Mouse (Mus musculus): ENCODE measurements around the gene Tmsb4x. TPM values are rescaled to one million over a fixed set of nuclear protein-coding genes. Genes with fewer than 3 reads are reported as not detected.

Tmsb4x gene
- polyA plus RNA-seq, 1 experiment from 2014 or later, result 3,404 TPM

DNA sequence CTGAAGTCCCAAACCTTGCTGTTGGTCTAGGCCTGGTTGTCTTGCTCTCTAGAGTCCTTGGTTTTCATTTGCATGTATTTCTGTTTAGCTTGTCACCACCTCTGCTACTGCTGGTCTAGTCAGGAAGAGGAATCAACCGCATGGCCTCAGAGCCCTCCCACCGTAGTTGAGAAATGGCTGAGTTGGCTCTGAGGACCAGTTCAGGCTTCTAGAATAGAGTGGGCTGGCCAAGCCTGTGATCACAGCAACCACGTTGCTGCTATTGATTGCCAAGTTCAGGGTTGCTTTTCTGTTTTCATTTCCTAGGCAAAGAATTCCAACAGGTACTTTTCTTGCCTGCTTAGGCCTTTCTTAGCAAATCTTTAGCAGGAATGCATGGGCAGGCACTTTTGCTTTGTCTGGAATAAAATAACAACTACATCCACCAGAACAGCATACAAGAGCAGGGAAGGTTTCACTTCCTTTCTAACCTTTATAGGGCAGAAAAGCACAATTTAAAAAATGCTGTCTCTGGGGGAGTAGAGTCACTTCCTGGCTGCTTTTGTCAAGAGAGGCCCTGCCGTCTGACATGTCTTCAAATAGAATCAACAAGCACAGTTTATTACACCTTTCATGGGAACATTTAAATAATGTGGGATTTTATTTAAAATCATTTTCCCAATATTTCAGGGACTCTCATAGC is 29.0 kb downstream of the Tmsb4x start:
- ATAC-seq (ENCODE audit: insufficient number of reproducible peaks, low FRiP score), result no peak

GRCm38 (mm10) chrX:167179549-167179948 is 29.6 kb downstream of the Tmsb4x start:
- ATAC-seq (ENCODE audit: insufficient number of reproducible peaks, low FRiP score), result peak; percentile 64
- Histone ChIP-seq H3K4me1 (replicated peaks) (no peaks in the 10 kb centered on the region), H3K9ac (no peak overlapping the region), H3K4me2 (no peak overlapping the region), H3K27ac (ENCODE audit: poor library complexity, severe bottlenecking) (peak overlapping the region; percentile 86), H3K4me3 (no peak overlapping the region), H3K27me3 (replicated peaks) (no peaks in the 10 kb centered on the region), H3K9me3 (replicated peaks) (no peaks in the 10 kb centered on the region), H3K36me3 (no peaks in the 10 kb centered on the region)
- 59% methylated on average over 3 of the region's 3 CpGs for WGBS

More for the DNA sequence above, 29.0 kb downstream of the Tmsb4x start:
- Histone ChIP-seq H3K27me3 (replicated peaks) (no peaks in the 10 kb centered on the region), H3K4me2 (no peak overlapping the region), H3K4me3 (no peak overlapping the region), H3K36me3 (no peaks in the 10 kb centered on the region), H3K9me3 (replicated peaks) (no peaks in the 10 kb centered on the region), H3K9ac (no peak overlapping the region), H3K4me1 (replicated peaks) (no peaks in the 10 kb centered on the region), H3K27ac (ENCODE audit: poor library complexity, severe bottlenecking) (peak overlapping the region; percentile 86)
- 40% methylated on average over 4 of the region's 4 CpGs for WGBS

DNA sequence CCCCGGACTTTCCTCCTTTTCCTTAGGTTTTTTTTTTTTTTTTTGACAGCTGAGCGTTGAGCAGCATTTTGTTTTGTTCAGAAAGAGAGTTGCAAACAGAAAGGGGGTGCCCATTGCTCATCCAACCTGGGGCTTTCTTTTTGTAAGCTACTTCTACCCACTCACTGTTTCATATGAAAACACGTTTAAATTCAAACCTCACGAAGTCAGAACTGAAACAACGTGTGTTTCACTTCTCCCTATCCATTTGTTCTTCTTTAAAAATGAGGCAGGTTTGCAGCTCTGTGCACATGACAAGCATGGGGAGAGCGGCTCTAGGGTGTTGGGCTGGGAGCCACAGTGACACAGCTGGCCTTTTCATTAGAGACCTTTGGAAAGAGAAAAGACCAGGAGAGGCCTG is 33.8 kb downstream of the Tmsb4x start:
- H3K4me3 ChIP-seq, result no peak overlapping the region
- H3K36me3 ChIP-seq, result no peaks in the 10 kb centered on the region
- ATAC-seq (ENCODE audit: insufficient number of reproducible peaks, low FRiP score), result no peak
- no peak overlapping the region for H3K9ac ChIP-seq
- H3K4me2 ChIP-seq, result no peak overlapping the region
- WGBS, result 79% methylated on average over 6 of the region's 6 CpGs
- H3K27me3 ChIP-seq (replicated peaks), result no peaks in the 10 kb centered on the region
- no peaks in the 10 kb centered on the region for H3K9me3 ChIP-seq (replicated peaks)
- H3K4me1 ChIP-seq (replicated peaks), result peaks cover 9% of the 10 kb centered on the region
- H3K27ac ChIP-seq (ENCODE audit: poor library complexity, severe bottlenecking), result no peak overlapping the region

DNA sequence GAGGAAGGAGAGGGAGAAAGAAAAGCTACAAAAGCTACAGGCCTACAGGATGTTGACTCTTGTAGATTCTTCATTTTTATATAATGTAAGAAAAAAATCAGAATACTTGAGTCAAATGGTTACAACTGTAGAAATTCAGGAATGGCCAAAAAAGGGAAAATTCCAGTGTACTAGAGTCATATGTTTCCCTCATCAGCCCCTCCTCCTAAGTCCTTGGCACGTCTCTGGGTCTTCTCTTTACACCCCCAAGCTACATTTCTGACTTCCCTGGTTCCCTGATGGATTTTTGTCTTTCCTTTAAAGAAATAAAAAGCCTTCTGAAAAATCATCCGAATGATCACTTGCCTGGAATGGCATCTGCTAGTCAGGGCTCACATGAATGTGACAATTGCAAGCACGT is 34.8 kb downstream of the Tmsb4x start:
- Histone ChIP-seq H3K4me1 (replicated peaks) (peaks cover 9% of the 10 kb centered on the region), H3K9ac (no peak overlapping the region), H3K4me3 (no peak overlapping the region), H3K27me3 (replicated peaks) (no peaks in the 10 kb centered on the region), H3K27ac (ENCODE audit: poor library complexity, severe bottlenecking) (no peak overlapping the region), H3K36me3 (no peaks in the 10 kb centered on the region), H3K4me2 (no peak overlapping the region), H3K9me3 (replicated peaks) (no peaks in the 10 kb centered on the region)
- ATAC-seq (ENCODE audit: insufficient number of reproducible peaks, low FRiP score), result no peak
- WGBS, result 70% methylated on average over 3 of the region's 3 CpGs

DNA sequence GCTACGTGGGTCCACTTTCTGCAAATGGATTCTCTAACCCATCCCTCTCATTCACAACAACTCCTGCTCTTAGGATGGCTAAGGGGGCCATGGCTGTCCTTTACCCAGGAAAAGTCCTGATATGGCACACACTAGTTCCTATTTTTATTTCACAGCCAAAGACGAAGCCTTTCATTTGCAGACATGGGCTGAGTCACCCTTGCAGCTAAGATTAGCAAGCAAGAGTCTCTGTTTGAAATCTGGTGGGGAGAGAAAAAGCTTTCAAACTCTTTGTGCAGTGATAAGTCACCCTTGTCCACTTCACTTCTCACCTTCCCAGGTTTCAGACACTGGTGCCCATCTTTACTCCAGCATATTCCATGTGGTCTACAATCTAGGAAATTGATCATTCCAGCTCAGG is 36.9 kb downstream of the Tmsb4x start:
- Histone ChIP-seq H3K9ac (no peak overlapping the region), H3K4me3 (no peak overlapping the region), H3K4me1 (replicated peaks) (peaks cover 9% of the 10 kb centered on the region), H3K36me3 (no peaks in the 10 kb centered on the region), H3K4me2 (no peak overlapping the region), H3K27ac (ENCODE audit: poor library complexity, severe bottlenecking) (peak overlapping the region; percentile 74), H3K9me3 (replicated peaks) (no peaks in the 10 kb centered on the region), H3K27me3 (replicated peaks) (no peaks in the 10 kb centered on the region)
- WGBS, result 20% methylated on average over 2 of the region's 2 CpGs
- no peak for ATAC-seq (ENCODE audit: insufficient number of reproducible peaks, low FRiP score)

- Histone ChIP-seq H3K9ac (no peak overlapping the region), H3K27me3 (replicated peaks) (no peaks in the 10 kb centered on the region), H3K27ac (ENCODE audit: poor library complexity, severe bottlenecking) (no peak overlapping the region), H3K9me3 (replicated peaks) (no peaks in the 10 kb centered on the region), H3K4me3 (no peak overlapping the region), H3K4me2 (no peak overlapping the region), H3K4me1 (replicated peaks) (peaks cover 11% of the 10 kb centered on the region), H3K36me3 (no peaks in the 10 kb centered on the region)
- WGBS, result 50% methylated on average over 2 of the region's 2 CpGs
- ATAC-seq (ENCODE audit: insufficient number of reproducible peaks, low FRiP score), result no peak
Observed at GRCm38 (mm10) chrX:167171281-167171680, 37.8 kb downstream of the Tmsb4x start.

DNA sequence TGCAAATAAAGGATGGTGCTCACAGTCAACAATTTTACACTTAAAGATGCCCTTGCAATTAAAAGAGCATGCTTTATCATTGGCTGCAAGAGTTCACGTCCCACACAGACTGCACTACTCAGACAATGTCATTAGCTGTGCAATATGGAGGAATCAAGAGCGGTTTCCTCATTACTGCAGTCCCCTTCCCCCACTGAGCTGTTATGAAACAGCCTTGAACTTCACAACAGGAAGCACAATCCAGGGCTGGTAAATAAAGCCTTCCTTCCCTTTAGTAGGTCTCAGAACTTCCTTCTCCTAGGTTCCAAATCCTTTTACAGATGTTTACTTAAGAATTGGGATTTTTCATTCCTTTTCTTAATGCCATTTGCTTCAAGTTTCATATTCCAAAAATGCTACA is 41.8 kb downstream of the Tmsb4x start:
- H3K27me3 ChIP-seq (replicated peaks), result no peaks in the 10 kb centered on the region
- H3K4me1 ChIP-seq (replicated peaks), result peaks cover 11% of the 10 kb centered on the region
- H3K4me2 ChIP-seq, result no peak overlapping the region
- H3K27ac ChIP-seq (ENCODE audit: poor library complexity, severe bottlenecking), result no peak overlapping the region
- ATAC-seq (ENCODE audit: insufficient number of reproducible peaks, low FRiP score), result no peak
- H3K9ac ChIP-seq, result no peak overlapping the region
- H3K9me3 ChIP-seq (replicated peaks), result no peaks in the 10 kb centered on the region
- H3K36me3 ChIP-seq, result no peaks in the 10 kb centered on the region
- no peak overlapping the region for H3K4me3 ChIP-seq
- 73% methylated on average over 2 of the region's 2 CpGs for WGBS

- Histone ChIP-seq H3K4me2 (no peak overlapping the region), H3K27ac (ENCODE audit: poor library complexity, severe bottlenecking) (no peak overlapping the region), H3K9ac (no peak overlapping the region), H3K36me3 (no peaks in the 10 kb centered on the region), H3K4me3 (no peak overlapping the region), H3K27me3 (replicated peaks) (no peaks in the 10 kb centered on the region), H3K4me1 (replicated peaks) (0 out of 2 replicates have a peak, but pooled peaks cover 2% of the 10 kb centered on the region), H3K9me3 (replicated peaks) (no peaks in the 10 kb centered on the region)
- no peak for ATAC-seq (ENCODE audit: insufficient number of reproducible peaks, low FRiP score)
- 79% methylated on average over 1 of the region's 1 CpGs for WGBS
Observed at GRCm38 (mm10) chrX:167166051-167166450, 43.1 kb downstream of the Tmsb4x start.

- WGBS, result 46% methylated on average over 4 of the region's 4 CpGs
- no peak overlapping the region for H3K27ac ChIP-seq (ENCODE audit: poor library complexity, severe bottlenecking)
- no peak overlapping the region for H3K4me2 ChIP-seq
- 0 out of 2 replicates have a peak, but pooled peaks cover 3% of the 10 kb centered on the region for H3K4me1 ChIP-seq (replicated peaks)
- H3K27me3 ChIP-seq (replicated peaks), result no peaks in the 10 kb centered on the region
- H3K9ac ChIP-seq, result no peak overlapping the region
- no peak overlapping the region for H3K4me3 ChIP-seq
- no peaks in the 10 kb centered on the region for H3K36me3 ChIP-seq
- H3K9me3 ChIP-seq (replicated peaks), result no peaks in the 10 kb centered on the region
- no peak for ATAC-seq (ENCODE audit: insufficient number of reproducible peaks, low FRiP score)
Observed at GRCm38 (mm10) chrX:167157691-167158090, 51.4 kb downstream of the Tmsb4x start.

Other genes with a start within 250 kb of the Tmsb4x start
- gene Tlr8, start 55.0 kb upstream of the Tmsb4x start, polyA plus RNA-seq (2016; fragmentation: Nextera tagmentation; extraction: Ambion mirVana), result 0.12 and 0.27 TPM in 2 replicates
- gene Tlr7, start 121.2 kb upstream of the Tmsb4x start, polyA plus RNA-seq (2016; fragmentation: Nextera tagmentation; extraction: Ambion mirVana), result 0.28 and 0.42 TPM in 2 replicates
- gene Prps2, start 173.4 kb upstream of the Tmsb4x start, polyA plus RNA-seq (2016; fragmentation: Nextera tagmentation; extraction: Ambion mirVana), result 41.9 and 45.0 TPM in 2 replicates